Mouse (Mus musculus): ENCODE data around the gene Tspan4. TPM values are rescaled to one million over a fixed set of nuclear protein-coding genes. Genes with fewer than 3 reads are reported as not detected.

Tspan4 gene
- polyA plus RNA-seq, 1 experiment: 109 TPM

GRCm38 (mm10) chr7:141435129-141435855, 39.7 kb upstream of the Tspan4 start:
- Histone ChIP-seq H3K27me3 (ENCODE audit: control insufficient read depth, insufficient read depth, low read length) (no peaks in the 10 kb centered on the region), H3K4me3 (ENCODE audit: extremely low read depth, insufficient read depth, insufficient read length) (peak overlapping the region; percentile 63), H3K27ac (ENCODE audit: insufficient read depth, low read length) (peak overlapping the region; percentile 30), H3K36me3 (ENCODE audit: control insufficient read depth, insufficient read depth, low read length) (peaks cover 19% of the 10 kb centered on the region), H3K4me1 (ENCODE audit: control insufficient read depth, insufficient read depth, insufficient read length) (peaks cover 24% of the 10 kb centered on the region; the same call in 1 of the 2 replicates)
- TF ChIP-seq CTCF (IDR thresholded peaks at IDR 0.05; ENCODE audit: extremely low read depth, insufficient read depth, insufficient read length, insufficient replicate concordance): no peak
- no peak for TF ChIP-seq POLR2A (IDR thresholded peaks at IDR 0.05; ENCODE audit: low read depth, low read length)
- DNase-seq (ENCODE audit: low read depth in 1 of 2, low spot score in 2 of 2): peak in 1 of 2 experiments; percentile 55
- WGBS: 2% methylated on average over 17 of the region's 17 CpGs

GRCm38 (mm10) chr7:141435856-141436522, 39.1 kb upstream of the Tspan4 start:
- DNase-seq (ENCODE audit: low read depth in 1 of 2, low spot score in 2 of 2): no peak
- Histone ChIP-seq H3K27ac (ENCODE audit: insufficient read depth, low read length) (0 out of 2 replicates have a peak overlapping the region, but pooled peaks have one; percentile 28), H3K36me3 (ENCODE audit: control insufficient read depth, insufficient read depth, low read length) (peaks cover 15% of the 10 kb centered on the region), H3K4me1 (ENCODE audit: control insufficient read depth, insufficient read depth, insufficient read length) (peaks cover 24% of the 10 kb centered on the region; the same call in 1 of the 2 replicates), H3K27me3 (ENCODE audit: control insufficient read depth, insufficient read depth, low read length) (no peaks in the 10 kb centered on the region), H3K4me3 (ENCODE audit: extremely low read depth, insufficient read depth, insufficient read length) (no peak overlapping the region)
- WGBS: 78% methylated on average over 9 of the region's 9 CpGs
- TF ChIP-seq CTCF (IDR thresholded peaks at IDR 0.05; ENCODE audit: extremely low read depth, insufficient read depth, insufficient read length, insufficient replicate concordance): no peak

DNA sequence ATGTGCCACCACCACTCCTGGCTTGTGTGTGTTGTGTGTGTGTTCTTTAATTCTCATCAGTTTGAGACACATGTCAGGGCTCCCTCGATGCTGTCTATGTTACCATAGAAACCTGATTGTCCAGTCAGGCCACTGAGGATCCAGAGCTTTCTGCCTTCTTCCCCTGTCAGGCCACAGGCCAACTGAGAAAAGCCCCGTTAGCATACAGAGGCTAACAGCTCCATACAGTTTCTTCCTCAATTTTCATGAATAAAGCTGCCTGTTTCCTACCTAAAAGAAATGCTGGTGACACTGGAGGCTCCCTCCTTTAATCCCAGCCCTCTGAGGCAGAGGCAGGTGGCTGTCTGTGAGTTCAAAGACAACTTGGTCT, 38.5 kb upstream of the Tspan4 start:
- peaks cover 12% of the 10 kb centered on the region for H3K36me3 ChIP-seq (ENCODE audit: control insufficient read depth, insufficient read depth, low read length)
- H3K4me1 ChIP-seq (ENCODE audit: control insufficient read depth, insufficient read depth, insufficient read length): peaks cover 24% of the 10 kb centered on the region; the same call in 1 of the 2 replicates
- H3K27me3 ChIP-seq (ENCODE audit: control insufficient read depth, insufficient read depth, low read length): no peaks in the 10 kb centered on the region
- H3K4me3 ChIP-seq (ENCODE audit: extremely low read depth, insufficient read depth, insufficient read length): no peak overlapping the region
- TF ChIP-seq CTCF (IDR thresholded peaks at IDR 0.05; ENCODE audit: extremely low read depth, insufficient read depth, insufficient read length, insufficient replicate concordance) (no peak), POLR2A (IDR thresholded peaks at IDR 0.05; ENCODE audit: low read depth, low read length) (no peak)
- H3K27ac ChIP-seq (ENCODE audit: insufficient read depth, low read length): no peak overlapping the region
- 48% methylated on average over 2 of the region's 2 CpGs for WGBS
- no peak for DNase-seq (ENCODE audit: low read depth in 1 of 2, low spot score in 2 of 2)

DNA sequence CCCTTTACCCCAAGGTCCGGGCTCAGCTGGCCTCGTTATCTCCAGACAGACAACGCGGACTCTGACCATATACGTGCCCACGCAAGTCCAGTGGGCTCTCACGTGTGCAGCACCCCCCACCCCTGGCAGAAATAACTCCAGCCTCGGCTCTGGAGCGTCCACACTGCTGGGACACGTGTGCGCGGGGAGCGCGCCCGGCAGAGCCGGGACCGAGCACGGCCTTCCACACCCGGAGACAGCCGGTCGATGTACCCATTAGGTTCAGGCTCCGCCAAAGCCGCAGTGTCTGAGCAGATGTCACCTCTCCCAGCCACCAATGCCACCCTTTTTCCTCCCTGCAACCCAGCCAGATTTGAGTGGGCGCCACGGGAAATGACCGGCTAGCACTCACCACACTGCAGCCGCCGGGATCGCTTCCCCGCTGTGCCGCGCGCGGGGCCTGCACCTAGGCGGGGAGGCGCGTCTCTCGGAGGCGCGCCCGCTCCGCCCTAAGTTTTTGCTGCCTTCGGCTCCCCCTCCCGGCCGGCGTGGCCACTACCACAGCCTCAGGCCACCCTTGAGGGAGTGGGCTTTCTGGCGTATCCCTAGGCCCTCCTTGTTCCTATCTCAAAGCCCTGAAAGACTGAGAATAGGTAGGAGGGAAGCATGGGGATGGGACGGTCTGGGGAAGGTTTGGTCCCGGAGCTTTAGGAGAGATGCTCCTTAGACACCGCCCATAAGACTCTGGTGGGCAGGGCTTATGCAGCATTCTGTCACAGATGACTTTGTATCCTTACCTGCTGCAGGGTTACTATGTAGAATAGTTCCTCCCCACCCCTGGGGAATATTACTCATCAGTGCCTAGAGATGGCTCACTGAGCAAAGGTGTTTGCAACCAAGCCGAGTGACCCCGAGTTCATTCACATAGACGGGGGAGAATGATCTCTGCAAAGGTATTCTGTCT, 37.6 kb upstream of the Tspan4 start, which contains the start of gene Slc25a22:
Slc25a22 (minus strand) TSS at position 715 of the 943 bp plus-strand sequence.
- WGBS: 8% methylated on average over 53 of the region's 53 CpGs
- peak in 1 of 2 experiments; percentile 82 for DNase-seq (ENCODE audit: low read depth in 1 of 2, low spot score in 2 of 2)
- H3K4me3 ChIP-seq (ENCODE audit: extremely low read depth, insufficient read depth, insufficient read length): peak within 1 kb of the TSS; percentile 87
- peaks cover 24% of the 10 kb centered on the region; the same call in 1 of the 2 replicates for H3K4me1 ChIP-seq (ENCODE audit: control insufficient read depth, insufficient read depth, insufficient read length)
- TF ChIP-seq CTCF (IDR thresholded peaks at IDR 0.05; ENCODE audit: extremely low read depth, insufficient read depth, insufficient read length, insufficient replicate concordance) (peak; percentile 79), POLR2A (IDR thresholded peaks at IDR 0.05; ENCODE audit: low read depth, low read length) (peak; percentile 38)
- peaks cover 8% of the 10 kb centered on the region for H3K36me3 ChIP-seq (ENCODE audit: control insufficient read depth, insufficient read depth, low read length)
- no peaks in the 10 kb centered on the region for H3K27me3 ChIP-seq (ENCODE audit: control insufficient read depth, insufficient read depth, low read length)
- peak within 1 kb of the TSS; percentile 82 for H3K27ac ChIP-seq (ENCODE audit: insufficient read depth, low read length)

DNA sequence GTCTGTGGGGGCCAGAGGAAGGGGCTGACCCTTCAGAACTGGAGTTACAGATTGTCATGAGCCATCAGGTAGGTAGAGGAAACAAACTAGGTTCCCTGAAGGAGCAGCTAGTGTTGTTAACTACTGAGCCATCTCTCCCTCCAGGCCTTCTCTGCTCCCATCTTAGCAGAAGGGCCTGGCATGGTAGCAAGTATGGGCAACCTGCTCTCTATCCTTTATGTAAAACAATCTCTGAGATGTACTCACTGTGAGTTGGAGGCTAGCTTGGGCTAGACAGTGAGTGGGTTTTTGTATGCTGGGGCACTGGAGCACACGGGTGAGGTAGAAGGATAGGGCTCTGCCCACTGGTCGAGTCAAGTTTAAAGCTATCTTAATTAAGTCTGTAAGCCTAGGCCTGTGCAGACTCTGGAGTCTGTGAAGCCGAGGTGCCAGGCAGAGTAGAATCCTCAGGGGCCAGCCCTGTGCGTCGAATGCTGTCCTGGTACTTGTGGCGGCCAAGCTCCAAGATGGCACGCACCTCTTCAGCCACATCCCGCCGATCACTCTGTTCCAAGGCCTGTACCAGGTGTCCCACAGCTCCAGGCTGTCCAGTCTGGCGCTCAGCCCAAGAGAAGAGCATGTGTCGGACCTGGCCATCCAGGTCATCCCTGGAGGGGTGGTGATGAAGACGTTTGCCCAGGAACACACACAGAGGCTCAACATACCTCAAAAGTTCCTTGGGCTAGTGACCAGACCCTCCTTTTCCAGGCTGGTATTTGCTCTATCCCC, 36.7 kb upstream of the Tspan4 start:
- H3K36me3 ChIP-seq (ENCODE audit: control insufficient read depth, insufficient read depth, low read length): peaks cover 5% of the 10 kb centered on the region
- no peak for TF ChIP-seq POLR2A (IDR thresholded peaks at IDR 0.05; ENCODE audit: low read depth, low read length)
- no peak for TF ChIP-seq CTCF (IDR thresholded peaks at IDR 0.05; ENCODE audit: extremely low read depth, insufficient read depth, insufficient read length, insufficient replicate concordance)
- WGBS: 94% methylated on average over 12 of the region's 12 CpGs
- H3K27ac ChIP-seq (ENCODE audit: insufficient read depth, low read length): no peak overlapping the region
- H3K4me1 ChIP-seq (ENCODE audit: control insufficient read depth, insufficient read depth, insufficient read length): peaks cover 28% of the 10 kb centered on the region; the same call in 1 of the 2 replicates
- H3K27me3 ChIP-seq (ENCODE audit: control insufficient read depth, insufficient read depth, low read length): no peaks in the 10 kb centered on the region
- DNase-seq (ENCODE audit: low read depth in 1 of 2, low spot score in 2 of 2): no peak
- no peak overlapping the region for H3K4me3 ChIP-seq (ENCODE audit: extremely low read depth, insufficient read depth, insufficient read length)
